Mouse (Mus musculus) lung, postnatal 0 days (tissue): Measurements from ENCODE around the gene P4ha2.

Experiments
- CTCF ChIP-seq: IDR thresholded peaks from 2 replicates; pipeline ENCODE4 v1.5.1; 2016; ENCODE audit warnings: antibody characterized with exemption, mild to moderate bottlenecking
- EP300 ChIP-seq: IDR thresholded peaks from 2 replicates; pipeline ENCODE4 v1.6.1; 2016; ENCODE audit warnings: antibody characterized with exemption, mild to moderate bottlenecking, control low read depth

DNA sequence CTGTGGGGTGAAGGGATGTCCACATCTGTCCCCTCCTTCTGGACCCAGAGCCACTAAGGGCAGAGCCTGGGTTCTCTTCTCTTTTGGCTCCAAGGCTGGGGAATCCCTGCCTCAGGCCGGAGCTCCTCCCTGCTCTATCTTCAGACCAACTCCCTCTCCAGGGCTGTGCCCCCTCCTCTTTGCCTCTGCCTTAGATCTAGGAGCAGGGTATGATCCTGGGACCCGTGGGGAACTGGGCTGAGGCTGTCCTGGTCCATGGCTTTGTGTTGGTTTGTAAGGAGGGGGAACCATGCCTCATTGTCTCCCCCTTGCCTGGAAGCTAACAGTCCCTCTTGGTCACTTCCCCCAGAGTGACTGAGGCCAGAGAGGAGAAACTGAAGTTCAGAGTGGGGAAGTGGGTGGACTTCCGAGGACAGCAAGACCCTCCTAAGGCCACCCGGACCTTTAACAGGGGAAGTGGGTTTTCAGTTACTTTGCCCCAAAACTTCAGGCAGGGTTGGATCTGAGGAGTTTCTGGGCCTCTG lies 31.8 kb upstream of the P4ha2 start:
- no peak for TF ChIP-seq CTCF
- TF ChIP-seq EP300: no peak
